Mouse (Mus musculus) MEL (cell line): ENCODE measurements around the gene Aldob. TPM values are rescaled to one million over a fixed set of nuclear protein-coding genes. Genes with fewer than 3 reads are reported as not detected.
"Not testable (repeated sequence)": the region's sequence is repeated elsewhere in the genome, so short reads cannot be mapped to it uniquely, and the experiment has no call there.

ENCODE experiments used
- DNase-seq: peaks from one replicate; pipeline ENCODE4 v3.0.0; 2011; ENCODE audit warnings: low read depth, low spot score
- H3K27ac ChIP-seq: 2 replicates; pipeline ENCODE4 v1.5.1; 2012; ENCODE audit warnings: low read depth, mild to moderate bottlenecking, control low read depth, low read length, moderate library complexity; ENCODE audit not compliant: control insufficient read depth
- H3K27me3 ChIP-seq, 2 experiments: fragments of 150-350 bp in 1 of 2; sonication (generic) in 1 of 2; 2 replicates each; pipeline ENCODE4 v1.6.1; 2012; ENCODE audit warnings: low read length in 2 of 2, mild to moderate bottlenecking in 2 of 2, improper control_type of control experiment in 1 of 2, moderate library complexity in 1 of 2; ENCODE audit not compliant: insufficient read depth in 2 of 2, control insufficient read depth in 1 of 2
- H3K36me3 ChIP-seq, 2 experiments: 2 replicates each; pipeline ENCODE4 v1.6.1; 2012 to 2014; ENCODE audit warnings: low read length in 2 of 2, improper control_type of control experiment in 1 of 2, inconsistent platforms in 1 of 2, mild to moderate bottlenecking in 1 of 2; ENCODE audit not compliant: insufficient read depth in 2 of 2, control insufficient read depth in 1 of 2
- H3K4me1 ChIP-seq, 2 experiments: fragments of 150-350 bp in 1 of 2; sonication (generic) in 1 of 2; 2 replicates each; pipeline ENCODE4 v1.6.1; 2012; ENCODE audit warnings: low read length in 2 of 2, improper control_type of control experiment in 1 of 2, mild to moderate bottlenecking in 1 of 2; ENCODE audit not compliant: insufficient read depth in 2 of 2, control insufficient read depth in 1 of 2
- H3K4me3 ChIP-seq, 2 experiments: fragments of 150-350 bp in 1 of 2; sonication (generic) in 1 of 2; 2 replicates each; pipeline ENCODE4 v1.5.1; 2012; ENCODE audit warnings: low read depth in 2 of 2, low read length in 2 of 2, mild to moderate bottlenecking in 2 of 2, moderate library complexity in 2 of 2, control low read depth in 1 of 2, improper control_type of control experiment in 1 of 2; ENCODE audit not compliant: control insufficient read depth in 1 of 2, insufficient read depth in 1 of 2
- H3K79me2 ChIP-seq: 2 replicates; pipeline ENCODE4 v1.6.1; 2012; ENCODE audit warnings: mild to moderate bottlenecking, low read length, moderate library complexity; ENCODE audit not compliant: control insufficient read depth, poor library complexity, insufficient read depth
- H3K9ac ChIP-seq: 2 replicates; pipeline ENCODE4 v1.6.1; 2012; ENCODE audit warnings: low read depth, mild to moderate bottlenecking, control low read depth, low read length, moderate library complexity; ENCODE audit not compliant: control insufficient read depth, poor library complexity, severe bottlenecking
- H3K9me3 ChIP-seq: fragments of 150-350 bp; sonication (generic); replicated peaks from 2 replicates; pipeline ENCODE4 v1.6.1; 2012; ENCODE audit warnings: mild to moderate bottlenecking, low read length, improper control_type of control experiment, moderate library complexity; ENCODE audit not compliant: insufficient read depth
- BHLHE40 ChIP-seq: IDR thresholded peaks from 2 replicates; pipeline ENCODE4 v1.6.1; 2012; ENCODE audit warnings: low read depth, mild to moderate bottlenecking, inconsistent platforms, low read length, improper control_type of control experiment, borderline replicate concordance
- CHD2 ChIP-seq: IDR thresholded peaks from 2 replicates; pipeline ENCODE4 v1.6.1; 2011; ENCODE audit warnings: low read length, improper control_type of control experiment
- CTCF ChIP-seq, 3 experiments: IDR thresholded peaks in 2 of 3; conservative IDR thresholded peaks in 1 of 3; 2 replicates each; pipeline ENCODE4 v1.5.1; 2011 to 2012; ENCODE audit warnings: low read length in 3 of 3, low read depth in 2 of 3, mild to moderate bottlenecking in 2 of 3, improper control_type of control experiment in 1 of 3, inconsistent platforms in 1 of 3, mixed read lengths in 1 of 3, moderate library complexity in 1 of 3; ENCODE audit not compliant: control insufficient read depth in 1 of 3, insufficient read depth in 1 of 3, poor library complexity in 1 of 3, severe bottlenecking in 1 of 3
- EP300 ChIP-seq, 2 experiments: IDR thresholded peaks; 2 replicates each; pipeline ENCODE4 v1.6.1; 2011; ENCODE audit warnings: improper control_type of control experiment in 2 of 2, low read length in 2 of 2, low read depth in 1 of 2, mild to moderate bottlenecking in 1 of 2
- GATA1 ChIP-seq: IDR thresholded peaks from 2 replicates; pipeline ENCODE4 v1.6.1; 2011; ENCODE audit warnings: low read depth, low read length, improper control_type of control experiment
- KAT2A ChIP-seq: conservative IDR thresholded peaks from 2 replicates; pipeline ENCODE4 v1.6.1; 2012; ENCODE audit warnings: low read depth, low read length, improper control_type of control experiment, inconsistent platforms
- MAFK ChIP-seq: IDR thresholded peaks from 2 replicates; pipeline ENCODE4 v1.6.1; 2011; ENCODE audit warnings: low read depth, mild to moderate bottlenecking, low read length, improper control_type of control experiment, borderline replicate concordance
- MAZ ChIP-seq: IDR thresholded peaks from 2 replicates; pipeline ENCODE4 v1.6.1; 2012; ENCODE audit warnings: low read depth, mild to moderate bottlenecking, inconsistent platforms, low read length, improper control_type of control experiment
- MEF2A ChIP-seq: IDR thresholded peaks from 2 replicates; pipeline ENCODE4 v1.6.1; 2014; ENCODE audit warnings: low read depth, mild to moderate bottlenecking, inconsistent platforms, low read length, improper control_type of control experiment; ENCODE audit not compliant: poor library complexity, insufficient replicate concordance, severe bottlenecking; ENCODE audit errors: extremely low read depth
- MYB ChIP-seq: IDR thresholded peaks from 2 replicates; pipeline ENCODE4 v1.6.1; 2011; ENCODE audit warnings: mild to moderate bottlenecking, low read depth, low read length, improper control_type of control experiment
- NELFE ChIP-seq: IDR thresholded peaks from 2 replicates; pipeline ENCODE4 v1.6.1; 2011; ENCODE audit warnings: low read depth, low read length, improper control_type of control experiment
- NRF1 ChIP-seq: IDR thresholded peaks from 2 replicates; pipeline ENCODE4 v1.6.1; 2014; ENCODE audit warnings: low read depth, mild to moderate bottlenecking, inconsistent platforms, low read length, improper control_type of control experiment, moderate library complexity; ENCODE audit not compliant: poor library complexity, insufficient read depth, severe bottlenecking
- POLR2A ChIP-seq, 2 experiments: IDR thresholded peaks; 2 replicates each; pipeline ENCODE4 v1.6.1; 2011 to 2012; ENCODE audit warnings: low read length in 2 of 2, mild to moderate bottlenecking in 2 of 2, control low read depth in 1 of 2, improper control_type of control experiment in 1 of 2, low read depth in 1 of 2, moderate library complexity in 1 of 2; ENCODE audit not compliant: control insufficient read depth in 1 of 2, insufficient read depth in 1 of 2, poor library complexity in 1 of 2
- POLR2AphosphoS2 ChIP-seq: IDR thresholded peaks from 2 replicates; pipeline ENCODE4 v1.6.1; 2011; ENCODE audit warnings: low read length, improper control_type of control experiment
- POLR2AphosphoS5 ChIP-seq: IDR thresholded peaks from 2 replicates; pipeline ENCODE4 v1.6.1; 2012; ENCODE audit warnings: low read depth, borderline replicate concordance, mild to moderate bottlenecking, inconsistent platforms, low read length, moderate library complexity, mixed read lengths
- RAD21 ChIP-seq: IDR thresholded peaks from 2 replicates; pipeline ENCODE4 v1.6.1; 2011; ENCODE audit warnings: mild to moderate bottlenecking, low read depth, low read length, improper control_type of control experiment
- SIN3A ChIP-seq: IDR thresholded peaks from 2 replicates; pipeline ENCODE4 v1.6.1; 2012; ENCODE audit warnings: low read length, improper control_type of control experiment, inconsistent platforms
- TAL1 ChIP-seq: IDR thresholded peaks from 2 replicates; pipeline ENCODE4 v1.6.1; 2012; ENCODE audit warnings: mild to moderate bottlenecking, inconsistent platforms, low read length, moderate library complexity, mixed read lengths
- TCF12 ChIP-seq: IDR thresholded peaks from 2 replicates; pipeline ENCODE4 v1.6.1; 2014; ENCODE audit warnings: low read depth, mild to moderate bottlenecking, inconsistent platforms, low read length, improper control_type of control experiment, moderate library complexity
- ZC3H11A ChIP-seq: IDR thresholded peaks from 2 replicates; pipeline ENCODE4 v1.6.1; 2012; ENCODE audit warnings: low read depth, mild to moderate bottlenecking, inconsistent platforms, low read length, improper control_type of control experiment
- ZMIZ1 ChIP-seq: IDR thresholded peaks from 2 replicates; pipeline ENCODE4 v1.6.1; 2012; ENCODE audit warnings: low read depth, mild to moderate bottlenecking, inconsistent platforms, low read length, improper control_type of control experiment, moderate library complexity
- ZNF384 ChIP-seq: IDR thresholded peaks from 2 replicates; pipeline ENCODE4 v1.6.1; 2012; ENCODE audit warnings: low read depth, mild to moderate bottlenecking, inconsistent platforms, low read length, improper control_type of control experiment
- polyA plus RNA-seq, 2 experiments: library from polyadenylated mRNA; stranded (reverse) in 1 of 2; unstranded in 1 of 2; fragments of >175 nt in 1 of 2; fragments of >200 nt in 1 of 2; gene quantifications; 2 replicates each; pipeline versions ENCODE4 v1.2.1 to v1.2.4; 2012; ENCODE audit warnings: low replicate concordance in 2 of 2, low read depth in 1 of 2; ENCODE audit not compliant: insufficient read length in 2 of 2, insufficient read depth in 1 of 2, missing spikeins in 1 of 2
- total RNA-seq: library from RNA; depleted of rRNA; stranded (reverse); fragments of 300-350 nt; gene quantifications from 2 replicates; pipeline ENCODE4 v1.2.3, GENCODE M21; 2012

Aldob gene
- total and polyA plus RNA-seq, 3 experiments, result not detected

GRCm38 (mm10) chr4:49514441-49514840 lies 34.9 kb downstream of the Aldob start:
- Histone ChIP-seq H3K4me1 (peaks cover 2 to 9% of the 10 kb centered on the region in 2 experiments; a peak in 2 of 4 replicates), H3K9me3 (no peaks in the 10 kb centered on the region), H3K4me3 (no peak overlapping the region), H3K27me3 (no peaks in the 10 kb centered on the region), H3K27ac (no peak overlapping the region), H3K36me3 (peaks cover 2 to 13% of the 10 kb centered on the region in 2 experiments), H3K79me2 (peaks cover 29% of the 10 kb centered on the region), H3K9ac (no peak overlapping the region)
- DNase-seq, result no peak
- TF ChIP-seq GATA1 (no peak), MEF2A (no peak), CTCF (IDR thresholded peaks at IDR 0.05 in 2 of 3, conservative IDR thresholded peaks at IDR 0.05 in 1 of 3; ENCODE audit: control insufficient read depth in 1 of 3, insufficient read depth in 1 of 3, low read depth in 2 of 3, low read length in 3 of 3, poor library complexity in 1 of 3, severe bottlenecking in 1 of 3) (no peak), SIN3A (no peak), CHD2 (no peak), ZC3H11A (no peak), POLR2AphosphoS5 (no peak), ZMIZ1 (no peak), POLR2AphosphoS2 (no peak), RAD21 (no peak), BHLHE40 (no peak)

- peaks cover 2 to 3% of the 10 kb centered on the region in 2 experiments for H3K36me3 ChIP-seq
- H3K9ac ChIP-seq, result no peak overlapping the region
- TF ChIP-seq NELFE (no peak), ZNF384 (no peak), ZC3H11A (no peak), NRF1 (no peak), POLR2A (IDR thresholded peaks at IDR 0.05; ENCODE audit: control insufficient read depth in 1 of 2, insufficient read depth in 1 of 2, low read depth in 1 of 2, low read length in 2 of 2, poor library complexity in 1 of 2) (no peak), EP300 (IDR thresholded peaks at IDR 0.05; ENCODE audit: low read depth in 1 of 2, low read length in 2 of 2) (no peak), MAFK (no peak), KAT2A (no peak), TAL1 (no peak), MAZ (no peak), TCF12 (no peak), MYB (no peak)
- H3K27me3 ChIP-seq, result no peaks in the 10 kb centered on the region
- peaks cover 15% of the 10 kb centered on the region for H3K79me2 ChIP-seq
- no peak for DNase-seq
- no peak overlapping the region for H3K4me3 ChIP-seq
- H3K4me1 ChIP-seq, result no peaks in the 10 kb centered on the region
- no peak overlapping the region for H3K27ac ChIP-seq
- no peaks in the 10 kb centered on the region for H3K9me3 ChIP-seq
Observed at GRCm38 (mm10) chr4:49512636-49513035, 36.7 kb downstream of the Aldob start.

- not testable (repeated sequence) for H3K9ac ChIP-seq, DNase-seq
Observed at GRCm38 (mm10) chr4:49510236-49510835, 39.0 kb downstream of the Aldob start.

More at GRCm38 (mm10) chr4:49510236-49510835, 39.0 kb downstream of the Aldob start:
- not testable (repeated sequence) for H3K36me3 ChIP-seq, H3K79me2 ChIP-seq, H3K9me3 ChIP-seq, H3K4me3 ChIP-seq, H3K4me1 ChIP-seq, H3K27ac ChIP-seq, H3K27me3 ChIP-seq
